Mouse (Mus musculus) spleen, adult 18-20 months (tissue): ENCODE data around the gene Ppp1r12c.

Experiments
- DNase-seq, 2 experiments: peaks; one replicate each; pipeline ENCODE4 v3.0.0; 2022; ENCODE audit warnings: mixed read lengths in 2 of 2

The Ppp1r12c gene

GRCm38 (mm10) chr7:4491308-4491707 lies 10.2 kb downstream of the Ppp1r12c start:
- no peak for DNase-seq

GRCm38 (mm10) chr7:4482281-4482680 lies 19.2 kb downstream of the Ppp1r12c start:
- no peak for DNase-seq

GRCm38 (mm10) chr7:4479674-4480073 lies 21.8 kb downstream of the Ppp1r12c start:
- no peak for DNase-seq

- DNase-seq: no peak
Measured at GRCm38 (mm10) chr7:4478796-4479291, 22.6 kb downstream of the Ppp1r12c start.

GRCm38 (mm10) chr7:4478021-4478795 lies 23.3 kb downstream of the Ppp1r12c start:
- DNase-seq: no peak

GRCm38 (mm10) chr7:4473940-4474339 lies 27.5 kb downstream of the Ppp1r12c start:
- no peak for DNase-seq

GRCm38 (mm10) chr7:4471179-4471555 lies 30.3 kb downstream of the Ppp1r12c start:
- DNase-seq: peak in 1 of 2 experiments; percentile 48

- peak in 1 of 2 experiments; percentile 25 for DNase-seq
Measured at GRCm38 (mm10) chr7:4470275-4471178, 31.0 kb downstream of the Ppp1r12c start.

- DNase-seq: no peak
Measured at GRCm38 (mm10) chr7:4467801-4468200, 33.7 kb downstream of the Ppp1r12c start.

- DNase-seq: no peak
Measured at GRCm38 (mm10) chr7:4464194-4464824, 37.2 kb downstream of the Ppp1r12c start.

GRCm38 (mm10) chr7:4460576-4461434 lies 40.7 kb downstream of the Ppp1r12c start, which contains the start of gene Eps8l1:
Gene Eps8l1 (plus strand): TSS chr7:4460674.
- DNase-seq: no peak

GRCm38 (mm10) chr7:4452644-4453043 lies 48.8 kb downstream of the Ppp1r12c start:
- no peak for DNase-seq

GRCm38 (mm10) chr7:4449211-4449610 lies 52.3 kb downstream of the Ppp1r12c start:
- DNase-seq: no peak

GRCm38 (mm10) chr7:4448439-4448838 lies 53.0 kb downstream of the Ppp1r12c start:
- DNase-seq: no peak

GRCm38 (mm10) chr7:4447138-4447537 lies 54.3 kb downstream of the Ppp1r12c start:
- no peak for DNase-seq

- peak; percentile 61 to 74 for DNase-seq
Measured at GRCm38 (mm10) chr7:4445216-4445791, 56.2 kb downstream of the Ppp1r12c start, which contains the start of gene Rdh13. Gene Rdh13 (minus strand): TSS chr7:4445649.

- DNase-seq: no peak
Measured at GRCm38 (mm10) chr7:4440549-4440948, 60.9 kb downstream of the Ppp1r12c start.

- DNase-seq: no peak
Measured at GRCm38 (mm10) chr7:4437721-4438120, 63.8 kb downstream of the Ppp1r12c start.

GRCm38 (mm10) chr7:4432026-4432425 lies 69.5 kb downstream of the Ppp1r12c start:
- no peak for DNase-seq

- peak; percentile 41 to 68 for DNase-seq
Measured at GRCm38 (mm10) chr7:4431548-4431947, 69.9 kb downstream of the Ppp1r12c start.
